Mouse (Mus musculus): ENCODE results near the gene Ddx60.

Gene Ddx60

GRCm38 (mm10) chr8:61989464-61989863 lies 61.6 kb downstream of the Ddx60 start:
- DNase-seq, result no peak

GRCm38 (mm10) chr8:61992796-61993195 lies 64.9 kb downstream of the Ddx60 start:
- no peak for DNase-seq

GRCm38 (mm10) chr8:61997125-61997524 lies 69.2 kb downstream of the Ddx60 start:
- no peak for DNase-seq

GRCm38 (mm10) chr8:62014166-62014565 lies 86.3 kb downstream of the Ddx60 start:
- DNase-seq, result no peak

- no peak for DNase-seq
These were observed 86.7 kb downstream of the Ddx60 start for GRCm38 (mm10) chr8:62014582-62014981.

- DNase-seq, result no peak
These were observed 106.5 kb downstream of the Ddx60 start for GRCm38 (mm10) chr8:62034351-62034750.

GRCm38 (mm10) chr8:62046809-62047208 lies 118.9 kb downstream of the Ddx60 start:
- no peak for DNase-seq

- peak; percentile 4 for DNase-seq
These were observed 132.5 kb downstream of the Ddx60 start for GRCm38 (mm10) chr8:62060357-62060756.

- DNase-seq, result no peak
These were observed 140.4 kb downstream of the Ddx60 start for GRCm38 (mm10) chr8:62068305-62068704.

GRCm38 (mm10) chr8:62080195-62080802 lies 152.4 kb downstream of the Ddx60 start:
- DNase-seq, result no peak

- no peak for DNase-seq
These were observed 153.9 kb downstream of the Ddx60 start for GRCm38 (mm10) chr8:62081804-62082203.
